Mouse (Mus musculus) neural tube, postnatal 0 days (tissue): ENCODE data around the gene Papss1. TPM values are rescaled to one million over a fixed set of nuclear protein-coding genes. Genes with fewer than 3 reads are reported as not detected.

ENCODE experiments used
- polyA plus RNA-seq: library from polyadenylated mRNA; unstranded; fragments of >200 nt; fragmentation: Nextera tagmentation; extraction: Ambion mirVana; gene quantifications from 2 replicates; pipeline ENCODE4 v1.2.1, GENCODE M21; 2015

Gene Papss1
- polyA plus RNA-seq: 122 and 128 TPM in 2 replicates

DNA sequence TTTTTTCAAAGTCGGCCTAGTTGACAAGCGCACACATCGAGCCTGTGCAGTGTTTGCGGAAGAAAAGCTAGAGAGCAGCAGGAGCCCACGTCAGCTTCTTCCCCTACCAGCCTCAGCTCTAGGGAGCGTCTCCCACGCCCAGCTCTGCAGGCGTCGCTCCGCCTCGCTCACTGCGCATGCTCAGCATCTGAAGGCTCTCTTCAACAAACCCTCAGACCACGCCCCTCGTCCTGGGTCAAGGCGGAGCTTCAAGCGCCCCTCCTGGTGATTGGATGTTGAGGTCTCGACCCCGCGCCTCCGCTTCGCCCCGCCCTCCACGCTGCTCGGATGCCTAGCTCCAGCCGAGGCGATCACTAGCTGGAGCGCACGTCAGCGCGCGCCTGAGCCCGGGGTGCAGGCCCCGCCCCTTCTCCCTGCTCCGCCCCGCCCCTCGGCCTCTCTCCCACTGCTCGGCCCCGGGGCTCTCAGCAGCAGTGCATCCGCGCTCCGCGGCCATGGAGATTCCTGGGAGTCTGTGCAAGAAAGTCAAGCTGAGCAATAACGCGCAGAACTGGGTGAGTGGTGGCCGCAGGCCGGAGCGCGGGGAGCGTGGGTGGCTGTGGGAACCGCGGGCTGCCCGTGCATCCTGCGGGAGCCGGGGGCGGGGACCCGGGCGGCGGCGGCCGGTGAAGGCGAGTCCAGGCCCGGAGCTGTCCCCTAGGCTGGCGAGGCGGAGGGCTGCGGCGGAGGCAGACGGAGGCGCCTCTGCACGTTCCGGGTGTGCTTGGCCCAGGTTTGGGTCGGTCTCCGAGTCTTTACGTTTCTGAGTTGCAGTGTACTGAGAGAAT, at the start of gene Papss1:
Papss1 (plus strand) TSS at position 339 of the 827 bp plus-strand sequence.

Other genes with a start within 250 kb of the Papss1 start
- gene Sgms2, start 73.4 kb upstream of the Papss1 start, polyA plus RNA-seq: 3.0 and 3.2 TPM in 2 replicates